In the genomic region with DNA sequence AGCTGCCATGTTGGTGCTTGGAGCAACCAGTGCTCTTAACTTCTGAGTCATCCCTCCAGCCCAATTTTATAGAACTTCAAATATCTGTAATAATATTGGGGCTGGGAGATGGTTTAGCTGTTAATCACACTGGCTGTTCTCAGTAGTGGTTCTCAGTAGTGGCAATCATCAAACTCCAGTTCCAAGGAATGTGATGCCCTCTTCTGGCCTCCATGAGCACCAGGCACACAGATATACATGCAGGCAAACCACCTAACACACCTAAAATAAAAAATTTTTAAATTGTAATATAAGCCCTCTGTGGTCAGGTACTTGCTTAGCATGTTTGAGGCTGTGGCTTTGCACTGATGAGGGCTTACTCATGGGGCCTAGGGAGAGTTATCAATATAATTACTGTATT, we compare ENCODE assay signal across 11 mouse cellular contexts. TPM values are rescaled to one million over a fixed set of nuclear protein-coding genes. Genes with fewer than 3 reads are reported as not detected.
A peak's percentile ranks its signal among the peaks of the same experiment; 100 is the strongest.
DNase-seq lines count a peak whose midpoint lies in the region; ATAC-seq and TF ChIP-seq lines count a peak whose summit lies in the region.
"Had no signal": no experiment of that assay in that cellular context is flagged by ENCODE, and none has a peak within 500 bp of the region (broad histone marks: within the 10 kb centered on the region; RNA-seq: fewer than 3 reads in every experiment).

No protein-coding gene starts in this region.

- no peak overlapping the region for H3K4me2 ChIP-seq in kidney, postnatal 0 days (ENCODE audit: low read length)
- H3K4me2 ChIP-seq in kidney, embryonic 14.5 days (replicated peaks; ENCODE audit: low read depth, low read length), result no peak overlapping the region
- H3K4me2 ChIP-seq in midbrain, postnatal 0 days (ENCODE audit: low read depth, low read length, poor library complexity, severe bottlenecking), result no peak overlapping the region
- H3K4me2 ChIP-seq in midbrain, embryonic 15.5 days, result no peak overlapping the region
- H3K4me2 ChIP-seq in intestine, embryonic 16.5 days (ENCODE audit: low read depth, low read length), result peak overlapping the region; percentile 85

- no peak overlapping the region for H3K9ac ChIP-seq in kidney, postnatal 0 days (ENCODE audit: low read depth, low read length)
- no peak overlapping the region for H3K9ac ChIP-seq in kidney, embryonic 14.5 days (ENCODE audit: low read depth, low read length)
- H3K9ac ChIP-seq in midbrain, postnatal 0 days (replicated peaks; ENCODE audit: low read length, poor library complexity, severe bottlenecking), result no peak overlapping the region
- H3K9ac ChIP-seq in midbrain, embryonic 15.5 days, result no peak overlapping the region
- no peak overlapping the region for H3K9ac ChIP-seq in intestine, embryonic 16.5 days (ENCODE audit: low read depth, low read length)
- H3K9ac ChIP-seq: hindbrain, embryonic 13.5 days had no signal

- no peaks in the 10 kb centered on the region for H3K36me3 ChIP-seq in kidney, postnatal 0 days (ENCODE audit: insufficient read depth, low read length)
- H3K36me3 ChIP-seq in kidney, embryonic 14.5 days (ENCODE audit: control insufficient read depth, insufficient read depth, low read length), result no peaks in the 10 kb centered on the region
- no peaks in the 10 kb centered on the region for H3K36me3 ChIP-seq in midbrain, postnatal 0 days (ENCODE audit: insufficient read depth, low read length)
- no peaks in the 10 kb centered on the region for H3K36me3 ChIP-seq in midbrain, embryonic 15.5 days (replicated peaks)
- H3K36me3 ChIP-seq in intestine, embryonic 16.5 days (ENCODE audit: control insufficient read depth, insufficient read depth, low read length), result no peaks in the 10 kb centered on the region
- H3K36me3 ChIP-seq: hindbrain, embryonic 13.5 days had no signal

- H3K27me3 ChIP-seq in kidney, postnatal 0 days (ENCODE audit: insufficient read depth, low read length), result no peaks in the 10 kb centered on the region
- no peaks in the 10 kb centered on the region for H3K27me3 ChIP-seq in kidney, embryonic 14.5 days (ENCODE audit: control insufficient read depth, insufficient read depth, low read length)
- H3K27me3 ChIP-seq in midbrain, postnatal 0 days (ENCODE audit: insufficient read depth, low read length), result no peaks in the 10 kb centered on the region
- H3K27me3 ChIP-seq in midbrain, embryonic 15.5 days (replicated peaks), result no peaks in the 10 kb centered on the region
- H3K27me3 ChIP-seq in intestine, embryonic 16.5 days (replicated peaks; ENCODE audit: control insufficient read depth, insufficient read depth, low read length), result no peaks in the 10 kb centered on the region

- ATAC-seq in kidney, postnatal 0 days (replicated peaks; ENCODE audit: low FRiP score, low read depth), result no peak
- ATAC-seq in kidney, embryonic 14.5 days (ENCODE audit: low FRiP score, low TSS enrichment), result no peak
- no peak for ATAC-seq in midbrain, postnatal 0 days (ENCODE audit: low FRiP score)
- no peak for ATAC-seq in midbrain, embryonic 15.5 days (replicated peaks)
- ATAC-seq in intestine, embryonic 16.5 days, result no peak

- H3K9me3 ChIP-seq in kidney, postnatal 0 days (replicated peaks; ENCODE audit: low read length), result no peaks in the 10 kb centered on the region
- H3K9me3 ChIP-seq in kidney, embryonic 14.5 days (ENCODE audit: control insufficient read depth, low read length), result no peaks in the 10 kb centered on the region
- H3K9me3 ChIP-seq in midbrain, postnatal 0 days (ENCODE audit: low read length), result no peaks in the 10 kb centered on the region
- H3K9me3 ChIP-seq in midbrain, embryonic 15.5 days, result no peaks in the 10 kb centered on the region
- H3K9me3 ChIP-seq in intestine, embryonic 16.5 days (ENCODE audit: control insufficient read depth, low read length), result no peaks in the 10 kb centered on the region
- H3K9me3 ChIP-seq: hindbrain, embryonic 13.5 days had no signal

- H3K27ac ChIP-seq in kidney, postnatal 0 days, result no peak overlapping the region
- H3K27ac ChIP-seq in kidney, embryonic 14.5 days (ENCODE audit: low read depth, low read length), result no peak overlapping the region
- H3K27ac ChIP-seq in midbrain, postnatal 0 days (ENCODE audit: low read depth, low read length), result no peak overlapping the region
- no peak overlapping the region for H3K27ac ChIP-seq in midbrain, embryonic 15.5 days
- H3K27ac ChIP-seq in intestine, embryonic 16.5 days (ENCODE audit: low read length), result no peak overlapping the region
- H3K27ac ChIP-seq: hindbrain, embryonic 13.5 days had no signal

- no peak overlapping the region for H3K4me3 ChIP-seq in kidney, postnatal 0 days (replicated peaks; ENCODE audit: low read depth, low read length)
- no peak overlapping the region for H3K4me3 ChIP-seq in kidney, embryonic 14.5 days (ENCODE audit: low read length)
- no peak overlapping the region for H3K4me3 ChIP-seq in midbrain, postnatal 0 days (ENCODE audit: low read depth, low read length)
- H3K4me3 ChIP-seq in midbrain, embryonic 15.5 days, result no peak overlapping the region
- no peak overlapping the region; the same call in 1 of the 2 replicates for H3K4me3 ChIP-seq in intestine, embryonic 16.5 days (ENCODE audit: low read length)
- H3K4me3 ChIP-seq: hindbrain, embryonic 13.5 days had no signal

- TF ChIP-seq CTCF in kidney, postnatal 0 days (IDR thresholded peaks at IDR 0.05; ENCODE audit: low read depth), result peak; percentile 58
- TF ChIP-seq CTCF in midbrain, postnatal 0 days (IDR thresholded peaks at IDR 0.05), result peak; percentile 28; the same call in 1 of the 2 replicates

- no peak for DNase-seq in kidney, postnatal 0 days (ENCODE audit: low spot score)
- DNase-seq in midbrain, postnatal 0 days (ENCODE audit: low spot score), result no peak
- DNase-seq in urinary bladder, postnatal 25 days (ENCODE audit: low spot score), result no peak
- DNase-seq in kidney, postnatal 36 days, result no peak
- DNase-seq: adrenal gland, postnatal 14 days; cerebellum, adult 9-11 months; gastrocnemius, postnatal 36 days had no signal

- H3K4me1 ChIP-seq in kidney, postnatal 0 days (replicated peaks; ENCODE audit: insufficient read depth, low read length), result 0 out of 2 replicates have a peak, but pooled peaks cover 4% of the 10 kb centered on the region
- H3K4me1 ChIP-seq in kidney, embryonic 14.5 days (ENCODE audit: control insufficient read depth, insufficient read depth, low read length), result no peaks in the 10 kb centered on the region
- H3K4me1 ChIP-seq in midbrain, postnatal 0 days (ENCODE audit: insufficient read depth, low read length), result no peaks in the 10 kb centered on the region
- H3K4me1 ChIP-seq in midbrain, embryonic 15.5 days, result peaks cover 6% of the 10 kb centered on the region; the same call in 1 of the 2 replicates
- no peaks in the 10 kb centered on the region; the same call in 1 of the 2 replicates for H3K4me1 ChIP-seq in intestine, embryonic 16.5 days (ENCODE audit: control insufficient read depth, insufficient read depth, low read length)

RNA-seq across cellular contexts. Expression of gene Arfgap3, which starts 15.7 kb away (rescaled TPM):
- 36.2 and 40.9 TPM in 2 replicates for polyA plus RNA-seq in kidney, postnatal 0 days (2015; fragmentation: Nextera tagmentation; extraction: Ambion mirVana)
- polyA plus RNA-seq in kidney, embryonic 14.5 days (2014; fragmentation: Nextera tagmentation; extraction: Ambion mirVana), result 25.7 and 33.3 TPM in 2 replicates
- 41.8 and 44.0 TPM in 2 replicates for total RNA-seq in midbrain, postnatal 0 days (2014; rRNA removed)
- 36.4 and 36.8 TPM in 2 replicates for polyA plus RNA-seq in midbrain, postnatal 0 days (2015; fragmentation: Nextera tagmentation; extraction: Ambion mirVana)
- 44.4 and 45.1 TPM in 2 replicates for polyA plus RNA-seq in midbrain, embryonic 15.5 days (2015; fragmentation: Nextera tagmentation; extraction: Ambion mirVana)
- polyA plus RNA-seq in intestine, embryonic 16.5 days (2015; fragmentation: Nextera tagmentation; extraction: Ambion mirVana), result 77.9 and 86.6 TPM in 2 replicates
